Mouse (Mus musculus) frontal cortex, postnatal 10 days (tissue): ENCODE data around the gene Trim33.

Experiments used
- DNase-seq, 2 experiments: peaks; one replicate each; pipeline ENCODE4 v3.0.0; 2022; ENCODE audit warnings: low spot score in 2 of 2, mixed read lengths in 1 of 2

Gene Trim33

GRCm38 (mm10) chr3:103279182-103280149 is at the start of gene Trim33:
TSS of gene Trim33 (plus strand) at chr3:103279293.
- peak; percentile 80 to 88 for DNase-seq

GRCm38 (mm10) chr3:103232398-103232797 is 46.7 kb upstream of the Trim33 start:
- DNase-seq = no peak

GRCm38 (mm10) chr3:103241524-103241923 is 37.6 kb upstream of the Trim33 start:
- no peak for DNase-seq

GRCm38 (mm10) chr3:103242156-103242555 is 36.9 kb upstream of the Trim33 start:
- DNase-seq = no peak

GRCm38 (mm10) chr3:103243491-103243890 is 35.6 kb upstream of the Trim33 start:
- DNase-seq = no peak

- no peak for DNase-seq
Measured at GRCm38 (mm10) chr3:103246627-103247260, 32.3 kb upstream of the Trim33 start.

GRCm38 (mm10) chr3:103256089-103256819 is 22.8 kb upstream of the Trim33 start:
- DNase-seq = no peak

- no peak for DNase-seq
Measured at GRCm38 (mm10) chr3:103262802-103263417, 16.2 kb upstream of the Trim33 start.

- peak; percentile 17 to 29 for DNase-seq
Measured at GRCm38 (mm10) chr3:103278561-103279181, 422 bp upstream of the Trim33 start.

- DNase-seq = peak; percentile 40 to 60
Measured at GRCm38 (mm10) chr3:103280241-103280761, 1.2 kb downstream of the Trim33 start.

- DNase-seq = no peak
Measured at GRCm38 (mm10) chr3:103280875-103281274, 1.8 kb downstream of the Trim33 start.

GRCm38 (mm10) chr3:103288761-103289160 is 9.7 kb downstream of the Trim33 start:
- no peak for DNase-seq

- DNase-seq = no peak
Measured at GRCm38 (mm10) chr3:103291087-103291486, 12.0 kb downstream of the Trim33 start.

- no peak for DNase-seq
Measured at GRCm38 (mm10) chr3:103305411-103305982, 26.4 kb downstream of the Trim33 start.

- DNase-seq = no peak
Measured at GRCm38 (mm10) chr3:103309252-103309651, 30.2 kb downstream of the Trim33 start.

GRCm38 (mm10) chr3:103309750-103310149 is 30.7 kb downstream of the Trim33 start:
- no peak for DNase-seq

- DNase-seq = no peak
Measured at GRCm38 (mm10) chr3:103314291-103314690, 35.2 kb downstream of the Trim33 start.

GRCm38 (mm10) chr3:103335371-103335770 is 56.3 kb downstream of the Trim33 start:
- DNase-seq = no peak

- DNase-seq = no peak
Measured at GRCm38 (mm10) chr3:103346658-103347057, 67.6 kb downstream of the Trim33 start.

GRCm38 (mm10) chr3:103353518-103353917 is 74.4 kb downstream of the Trim33 start:
- no peak for DNase-seq

GRCm38 (mm10) chr3:103354041-103354440 is 74.9 kb downstream of the Trim33 start:
- no peak for DNase-seq
